Mouse (Mus musculus) C2C12 (cell line): ENCODE results near the gene Hoxa4. TPM values are rescaled to one million over a fixed set of nuclear protein-coding genes. Genes with fewer than 3 reads are reported as not detected.

Experiments
- H3K27me3 ChIP-seq: one replicate; pipeline ENCODE4 v1.6.1; 2011; ENCODE audit not compliant: control insufficient read depth, insufficient read depth, insufficient read length
- H3K36me3 ChIP-seq: one replicate; pipeline ENCODE4 v1.6.1; 2011; ENCODE audit not compliant: control insufficient read depth, insufficient read depth
- H3K4me3 ChIP-seq: one replicate; pipeline ENCODE4 v1.5.1; 2011; ENCODE audit warnings: mild to moderate bottlenecking, control low read depth; ENCODE audit not compliant: poor library complexity, insufficient read depth, severe bottlenecking
- H3K79me2 ChIP-seq: one replicate; pipeline ENCODE4 v1.6.1; 2011; ENCODE audit not compliant: control insufficient read depth, insufficient read depth
- H3K79me3 ChIP-seq: one replicate; pipeline ENCODE4 v1.6.1; 2011; ENCODE audit warnings: low read depth, control low read depth
- H3ac ChIP-seq: one replicate; pipeline ENCODE3; 2011; ENCODE audit warnings: low read depth; ENCODE audit not compliant: control insufficient read depth, insufficient read length
- CEBPB ChIP-seq: IDR thresholded peaks from one replicate; pipeline ENCODE4 v1.6.1; 2011; ENCODE audit warnings: low read depth, mild to moderate bottlenecking, control low read depth, moderate library complexity
- CTCF ChIP-seq: IDR thresholded peaks from one replicate; pipeline ENCODE4 v1.5.1; 2011; ENCODE audit not compliant: control insufficient read depth, insufficient read depth, insufficient read length
- FOSL1 ChIP-seq: IDR thresholded peaks from one replicate; pipeline ENCODE4 v1.8.0; 2011; ENCODE audit warnings: mild to moderate bottlenecking, low read length; ENCODE audit not compliant: poor library complexity, insufficient read depth, severe bottlenecking
- MAX ChIP-seq: IDR thresholded peaks from one replicate; pipeline ENCODE4 v1.6.1; 2011; ENCODE audit warnings: mild to moderate bottlenecking, control low read depth
- MYOD1 ChIP-seq: IDR thresholded peaks from one replicate; pipeline ENCODE4 v1.6.1; 2011; ENCODE audit warnings: low read depth; ENCODE audit not compliant: control insufficient read depth, insufficient read length
- MYOG ChIP-seq: IDR thresholded peaks from one replicate; pipeline ENCODE4 v1.6.1; 2011; ENCODE audit not compliant: control insufficient read depth, insufficient read length; ENCODE audit errors: extremely low read depth
- USF1 ChIP-seq: IDR thresholded peaks from one replicate; pipeline ENCODE4 v1.6.1; 2011; ENCODE audit warnings: low read depth, mild to moderate bottlenecking, control low read depth, moderate library complexity
- polyA plus RNA-seq: library from polyadenylated mRNA; unstranded; fragments of >200 nt; fragmentation: generic; extraction: Trizol; gene quantifications from one replicate; pipeline ENCODE4 v1.2.1, GENCODE M21; 2012; ENCODE audit warnings: missing spikeins

The Hoxa4 gene
- polyA plus RNA-seq, 1 experiment: 0.74 TPM

DNA sequence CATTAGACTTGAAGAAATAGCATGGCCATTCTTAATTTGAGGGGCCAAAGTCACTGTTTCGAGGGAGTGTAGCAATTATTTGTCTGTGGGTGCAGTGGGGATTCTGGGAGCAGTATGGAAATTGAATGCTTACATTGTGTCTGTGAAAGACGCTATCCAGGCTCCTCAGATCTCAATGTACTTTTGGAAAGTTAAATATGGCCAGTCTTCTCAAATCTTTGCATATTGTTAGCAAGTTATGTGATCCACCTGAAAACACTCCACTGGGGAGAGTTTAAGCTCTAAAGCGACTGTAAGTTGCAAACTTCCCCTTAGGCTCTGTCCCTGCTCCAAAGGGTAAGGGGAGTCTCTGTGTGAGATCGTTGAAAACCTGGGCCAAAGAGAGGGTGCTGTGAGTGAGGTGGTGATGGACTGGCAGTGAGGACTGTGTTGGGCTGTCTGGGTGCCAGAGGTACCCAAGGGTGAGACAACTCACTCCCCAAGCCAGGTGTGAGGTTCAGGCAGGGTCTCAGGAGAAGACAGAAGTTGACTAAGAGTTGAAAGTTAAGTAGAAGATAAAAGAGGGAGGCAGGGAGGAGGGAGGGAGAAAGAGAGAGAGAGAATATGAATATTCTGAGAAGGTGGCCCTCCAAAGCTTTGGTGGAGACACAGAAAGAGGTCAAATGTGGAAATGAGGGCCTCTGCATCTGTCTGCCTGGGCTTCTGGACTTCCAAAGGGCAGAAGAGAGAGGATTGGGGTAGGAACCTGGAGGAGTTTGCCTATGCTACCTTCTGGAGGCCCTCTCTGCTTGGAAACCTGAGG is 15.5 kb upstream of the Hoxa4 start:
- Histone ChIP-seq H3K4me3 (no peak overlapping the region), H3K36me3 (peaks cover 36% of the 10 kb centered on the region)

DNA sequence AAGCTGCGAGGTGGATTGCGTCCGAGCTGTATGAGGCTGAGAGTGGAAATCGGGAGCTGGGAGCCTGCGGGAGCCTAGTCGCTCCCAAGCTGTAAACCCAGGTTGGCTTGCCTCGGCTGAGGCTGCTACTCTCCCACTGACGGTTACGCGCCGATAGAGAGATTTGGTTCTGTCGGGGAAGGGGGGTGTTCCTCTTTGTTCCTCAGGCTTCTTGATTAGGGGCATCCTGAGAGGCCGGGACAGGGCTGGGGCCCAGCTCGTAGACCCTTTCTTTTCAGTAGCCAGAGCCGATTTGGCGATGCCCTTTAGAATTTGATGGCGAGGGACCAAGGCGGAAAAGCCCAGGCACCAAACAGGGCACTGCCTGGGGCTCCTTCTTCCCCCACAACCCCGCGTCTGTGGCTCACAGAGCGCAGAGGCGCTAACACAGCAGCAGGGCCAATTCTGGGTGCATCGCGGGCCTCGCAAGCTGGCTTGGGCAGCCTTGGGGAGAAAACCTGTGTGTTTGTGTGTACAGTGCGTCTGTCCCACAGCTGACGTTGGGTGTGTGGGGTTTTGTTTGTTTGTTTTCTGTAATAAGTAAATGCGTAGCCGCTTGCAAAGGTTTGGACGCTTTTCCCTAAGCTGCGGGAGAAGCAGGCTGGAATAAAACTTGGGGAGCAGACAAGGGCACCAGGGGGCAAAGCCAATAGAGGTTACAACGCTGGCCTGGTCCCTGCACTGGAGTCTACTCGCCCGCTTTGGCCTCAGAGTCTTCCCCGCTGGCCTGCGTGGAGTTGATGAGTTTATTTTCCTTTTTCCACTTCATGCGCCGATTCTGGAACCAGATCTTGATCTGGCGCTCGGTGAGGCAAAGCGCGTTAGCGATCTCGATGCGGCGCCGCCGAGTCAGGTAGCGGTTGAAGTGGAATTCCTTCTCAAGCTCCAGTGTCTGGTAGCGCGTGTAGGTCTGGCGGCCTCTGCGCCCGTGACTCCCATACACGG is 14.4 kb upstream of the Hoxa4 start:
- Histone ChIP-seq H3K4me3 (no peak overlapping the region), H3K27me3 (no peaks in the 10 kb centered on the region), H3K36me3 (peaks cover 36% of the 10 kb centered on the region), H3K79me2 (peaks cover 41% of the 10 kb centered on the region), H3K79me3 (peaks cover 21% of the 10 kb centered on the region), H3ac (no peak overlapping the region)
- no peak for TF ChIP-seq USF1
- no peak for TF ChIP-seq MAX

More for the DNA sequence above, 15.5 kb upstream of the Hoxa4 start:
- H3ac ChIP-seq: no peak overlapping the region
- peaks cover 31% of the 10 kb centered on the region for H3K79me3 ChIP-seq
- no peaks in the 10 kb centered on the region for H3K27me3 ChIP-seq
- TF ChIP-seq USF1 (no peak), MYOD1 (no peak)
- peaks cover 53% of the 10 kb centered on the region for H3K79me2 ChIP-seq

DNA sequence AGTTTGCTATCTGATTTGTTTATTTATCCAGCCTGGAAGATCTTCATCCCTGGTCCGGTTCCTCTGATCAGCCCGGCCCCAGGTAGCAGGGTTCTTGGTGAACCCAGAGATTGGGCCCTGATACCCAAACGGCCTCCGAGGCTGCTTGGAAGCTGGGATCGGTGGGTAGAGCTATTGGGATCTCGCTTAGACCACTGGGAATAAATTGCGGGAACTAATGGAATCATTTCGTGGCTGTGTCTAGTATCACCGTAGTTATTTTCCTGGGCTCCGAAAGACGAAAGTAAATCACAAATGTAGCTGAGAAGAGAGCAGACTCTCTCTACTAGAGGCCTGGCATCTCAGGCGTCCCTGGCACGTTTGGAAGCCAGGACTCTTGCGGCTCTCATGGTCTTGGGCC is 13.7 kb upstream of the Hoxa4 start:
- Histone ChIP-seq H3K79me3 (peaks cover 16% of the 10 kb centered on the region), H3K27me3 (no peaks in the 10 kb centered on the region), H3K79me2 (peaks cover 34% of the 10 kb centered on the region), H3K36me3 (peaks cover 41% of the 10 kb centered on the region), H3K4me3 (no peak overlapping the region), H3ac (no peak overlapping the region)
- TF ChIP-seq FOSL1 (no peak), CTCF (no peak), MAX (no peak), USF1 (no peak), CEBPB (no peak), MYOG (no peak), MYOD1 (no peak)

DNA sequence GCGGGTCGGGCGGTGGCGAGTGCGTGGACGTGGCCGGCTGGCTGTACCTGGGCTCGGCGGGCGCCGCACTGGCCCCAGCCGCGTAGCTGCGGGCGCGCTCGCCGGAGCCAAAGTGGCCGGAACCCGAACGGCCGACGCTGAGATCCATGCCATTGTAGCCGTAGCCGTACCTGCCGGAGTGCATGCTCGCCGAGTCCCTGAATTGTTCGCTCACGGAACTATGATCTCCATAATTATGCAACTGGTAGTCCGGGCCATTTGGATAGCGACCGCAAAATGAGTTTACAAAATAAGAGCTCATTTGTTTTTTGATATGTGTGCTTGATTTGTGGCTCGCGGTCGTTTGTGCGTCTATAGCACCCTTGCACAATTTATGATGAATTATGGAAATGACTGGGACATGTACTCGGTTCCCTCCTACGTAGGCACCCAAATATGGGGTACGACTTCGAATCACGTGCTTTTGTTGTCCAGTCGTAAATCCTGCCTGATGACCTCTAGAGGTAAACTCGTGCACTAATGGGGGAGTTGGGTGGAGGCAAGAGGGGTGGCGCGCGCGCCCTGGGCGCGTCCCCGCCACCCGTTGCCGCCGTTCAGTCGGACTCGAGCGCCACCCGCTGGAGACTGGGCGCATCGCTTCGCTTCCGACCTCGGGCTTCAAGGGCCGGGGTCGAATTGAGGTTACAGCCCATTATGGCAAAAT is 12.6 kb upstream of the Hoxa4 start, which contains the start of gene Hoxa5:
Hoxa5 (minus strand) TSS at position 538 of the 703 bp plus-strand sequence.
- peaks cover 46% of the 10 kb centered on the region for H3K36me3 ChIP-seq
- no peak for TF ChIP-seq MAX
- no peak for TF ChIP-seq USF1
- no peak for TF ChIP-seq MYOG
- TF ChIP-seq FOSL1: no peak
- TF ChIP-seq MYOD1: no peak
- no peak for TF ChIP-seq CEBPB
- no peak for TF ChIP-seq CTCF
- no peaks in the 10 kb centered on the region for H3K27me3 ChIP-seq
- no peak within 1 kb of the TSS for H3ac ChIP-seq
- H3K79me3 ChIP-seq: peaks cover 6% of the 10 kb centered on the region
- H3K4me3 ChIP-seq: no peak within 1 kb of the TSS
- peaks cover 24% of the 10 kb centered on the region for H3K79me2 ChIP-seq

DNA sequence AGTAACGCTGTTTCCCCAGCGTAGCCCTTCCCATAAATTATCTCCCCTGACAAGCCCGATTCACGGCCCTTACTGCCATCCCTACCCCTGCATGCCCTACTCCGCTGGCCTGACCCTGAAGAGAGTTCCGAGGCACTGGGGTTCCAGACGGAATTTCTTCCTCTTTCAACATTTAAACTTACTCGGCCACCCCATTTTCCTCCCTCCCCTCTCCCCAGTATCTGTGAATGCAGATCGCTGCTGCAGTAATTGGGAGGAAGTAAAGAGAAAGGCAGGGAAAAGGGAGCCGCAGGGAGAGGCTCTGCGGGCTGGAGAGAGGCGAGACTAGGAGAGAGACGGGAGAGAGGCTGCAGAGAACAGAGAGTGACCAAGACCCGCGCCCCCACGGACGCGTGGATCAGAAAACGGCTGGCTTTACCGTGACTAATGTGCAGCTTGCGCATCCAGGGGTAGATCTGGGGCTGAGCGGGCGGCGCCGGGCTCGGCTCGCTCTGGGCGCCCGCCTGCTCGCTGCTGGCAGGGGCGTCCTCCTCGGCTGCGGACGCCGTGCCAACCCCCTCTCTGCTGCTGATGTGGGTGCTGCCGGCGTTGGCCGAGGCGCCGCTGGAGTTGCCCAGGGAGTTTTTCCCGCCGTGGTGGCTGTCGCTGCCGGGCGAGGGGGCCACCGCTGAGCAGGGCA is 12.0 kb upstream of the Hoxa4 start:
- Histone ChIP-seq H3K4me3 (no peak overlapping the region), H3K27me3 (no peaks in the 10 kb centered on the region), H3K36me3 (peaks cover 46% of the 10 kb centered on the region), H3K79me3 (peaks cover 2% of the 10 kb centered on the region), H3K79me2 (peaks cover 17% of the 10 kb centered on the region), H3ac (no peak overlapping the region)
- no peak for TF ChIP-seq MYOG
- TF ChIP-seq MYOD1: no peak
- TF ChIP-seq USF1: no peak
- no peak for TF ChIP-seq MAX
- TF ChIP-seq CEBPB: no peak
- no peak for TF ChIP-seq FOSL1
- TF ChIP-seq CTCF: no peak
